Mouse (Mus musculus): ENCODE measurements around the gene Rpl10.
A peak's percentile ranks its signal among the peaks of the same experiment; 100 is the strongest.

Gene Rpl10

GRCm38 (mm10) chrX:74270062-74270901, at the start of gene Rpl10:
Gene Rpl10 (plus strand): TSS chrX:74270812.
- DNase-seq (ENCODE audit: low spot score), result peak; percentile 93

GRCm38 (mm10) chrX:74230038-74230437, 40.6 kb upstream of the Rpl10 start:
- DNase-seq (ENCODE audit: low spot score), result no peak

GRCm38 (mm10) chrX:74233196-74233595, 37.4 kb upstream of the Rpl10 start:
- DNase-seq (ENCODE audit: low spot score), result no peak

- DNase-seq (ENCODE audit: low spot score), result no peak
Observed at GRCm38 (mm10) chrX:74240332-74240731, 30.3 kb upstream of the Rpl10 start.

- DNase-seq (ENCODE audit: low spot score), result no peak
Observed at GRCm38 (mm10) chrX:74243396-74243795, 27.2 kb upstream of the Rpl10 start.

- DNase-seq (ENCODE audit: low spot score), result no peak
Observed at GRCm38 (mm10) chrX:74243807-74244206, 26.8 kb upstream of the Rpl10 start.

GRCm38 (mm10) chrX:74244614-74245083, 26.0 kb upstream of the Rpl10 start:
- no peak for DNase-seq (ENCODE audit: low spot score)

GRCm38 (mm10) chrX:74245107-74245506, 25.5 kb upstream of the Rpl10 start:
- DNase-seq (ENCODE audit: low spot score), result no peak

- peak; percentile 51 for DNase-seq (ENCODE audit: low spot score)
Observed at GRCm38 (mm10) chrX:74245687-74246086, 24.9 kb upstream of the Rpl10 start.

GRCm38 (mm10) chrX:74246213-74246681, 24.4 kb upstream of the Rpl10 start:
- DNase-seq (ENCODE audit: low spot score), result peak; percentile 83

GRCm38 (mm10) chrX:74246693-74247092, 23.9 kb upstream of the Rpl10 start:
- no peak for DNase-seq (ENCODE audit: low spot score)

GRCm38 (mm10) chrX:74248651-74249050, 22.0 kb upstream of the Rpl10 start:
- DNase-seq (ENCODE audit: low spot score), result no peak

GRCm38 (mm10) chrX:74249615-74250014, 21.0 kb upstream of the Rpl10 start, which contains the start of gene Flna:
Gene Flna (minus strand): TSS chrX:74249820.
- no peak for DNase-seq (ENCODE audit: low spot score)

GRCm38 (mm10) chrX:74254153-74254887, 16.3 kb upstream of the Rpl10 start, which contains the start of gene Emd:
Gene Emd (plus strand): TSS chrX:74254687.
- peak; percentile 81 for DNase-seq (ENCODE audit: low spot score)

GRCm38 (mm10) chrX:74254888-74255565, 15.6 kb upstream of the Rpl10 start:
- no peak for DNase-seq (ENCODE audit: low spot score)

GRCm38 (mm10) chrX:74257746-74258145, 12.9 kb upstream of the Rpl10 start:
- no peak for DNase-seq (ENCODE audit: low spot score)

GRCm38 (mm10) chrX:74269736-74270061, 913 bp upstream of the Rpl10 start:
- DNase-seq (ENCODE audit: low spot score), result no peak

- DNase-seq (ENCODE audit: low spot score), result no peak
Observed at GRCm38 (mm10) chrX:74270902-74271551, 415 bp downstream of the Rpl10 start.

- DNase-seq (ENCODE audit: low spot score), result no peak
Observed at GRCm38 (mm10) chrX:74273422-74274322, 3.1 kb downstream of the Rpl10 start.

GRCm38 (mm10) chrX:74277916-74278315, 7.3 kb downstream of the Rpl10 start:
- no peak for DNase-seq (ENCODE audit: low spot score)

Measured in left cerebral cortex, adult 11 months (tissue).